ENCODE assay signal across 14 mouse cellular contexts in genomic region chr5:114309680-114310036, GRCm38 (mm10). TPM values are rescaled to one million over a fixed set of nuclear protein-coding genes. Genes with fewer than 3 reads are reported as not detected.
DNase-seq lines count a peak whose midpoint lies in the region; ATAC-seq and TF ChIP-seq lines count a peak whose summit lies in the region.
"Had no signal": no experiment of that assay in that cellular context is flagged by ENCODE, and none has a peak within 500 bp of the region (broad histone marks: within the 10 kb centered on the region; RNA-seq: fewer than 3 reads in every experiment).

No protein-coding gene starts in this region.

- H3K4me2 ChIP-seq in embryonic facial prominence, embryonic 14.5 days (ENCODE audit: low read depth, low read length): no peak overlapping the region
- H3K4me2 ChIP-seq in kidney, embryonic 16.5 days (replicated peaks; ENCODE audit: low read depth, low read length): peak overlapping the region; percentile 50
- H3K4me2 ChIP-seq in liver, embryonic 14.5 days (ENCODE audit: low read depth): peak overlapping the region; percentile 36

- H3K4me3 ChIP-seq in embryonic facial prominence, embryonic 14.5 days (ENCODE audit: low read depth, low read length): no peak overlapping the region
- no peak overlapping the region for H3K4me3 ChIP-seq in embryonic facial prominence, embryonic 10.5 days
- H3K4me3 ChIP-seq in kidney, embryonic 16.5 days (ENCODE audit: low read length): peak overlapping the region; percentile 25
- peak overlapping the region; percentile 13 for H3K4me3 ChIP-seq in ES-Bruce4 (ENCODE audit: low read depth, low read length)
- H3K4me3 ChIP-seq in liver, embryonic 14.5 days (ENCODE audit: insufficient read depth in 1 of 2, low read depth in 2 of 2, low read length in 2 of 2): no peak overlapping the region
- H3K4me3 ChIP-seq: erythroblast, embryonic 14.5 days had no signal

- intact Hi-C loops in gastrocnemius, postnatal 36 days (cut with DNase I): loop anchor here (1.0 to 5.0 kb wide), 2 partner anchors 61 to 73 kb away; partner anchors contain the start of genes Kctd10 and Ube3b

- TF ChIP-seq EP300 in ES-Bruce4 (IDR thresholded peaks at IDR 0.05; ENCODE audit: insufficient read depth, low read depth, low read length): no peak
- TF ChIP-seq EP300 in liver, embryonic 14.5 days (IDR thresholded peaks at IDR 0.05; ENCODE audit: low read depth): no peak

- H3K27me3 ChIP-seq in embryonic facial prominence, embryonic 14.5 days (replicated peaks; ENCODE audit: control insufficient read depth, insufficient read depth, low read length): no peaks in the 10 kb centered on the region
- H3K27me3 ChIP-seq in embryonic facial prominence, embryonic 10.5 days (replicated peaks; ENCODE audit: low read depth, poor library complexity, severe bottlenecking): peaks cover 16% of the 10 kb centered on the region
- no peaks in the 10 kb centered on the region; the same call in 1 of the 2 replicates for H3K27me3 ChIP-seq in kidney, embryonic 16.5 days (ENCODE audit: insufficient read depth, low read length)
- no peaks in the 10 kb centered on the region for H3K27me3 ChIP-seq in ES-Bruce4 (ENCODE audit: control insufficient read depth, insufficient read depth, low read length, poor library complexity, severe bottlenecking)
- no peaks in the 10 kb centered on the region for H3K27me3 ChIP-seq in liver, embryonic 14.5 days (ENCODE audit: control insufficient read depth, insufficient read depth, low read length)

- no peaks in the 10 kb centered on the region for H3K4me1 ChIP-seq in embryonic facial prominence, embryonic 14.5 days (ENCODE audit: control insufficient read depth, insufficient read depth, low read length)
- H3K4me1 ChIP-seq in embryonic facial prominence, embryonic 10.5 days: peaks cover 6% of the 10 kb centered on the region
- H3K4me1 ChIP-seq in kidney, embryonic 16.5 days (ENCODE audit: insufficient read depth, low read length): peaks cover 1% of the 10 kb centered on the region; the same call in 1 of the 2 replicates
- H3K4me1 ChIP-seq in ES-Bruce4 (ENCODE audit: control insufficient read depth, insufficient read depth, low read length): no peaks in the 10 kb centered on the region
- H3K4me1 ChIP-seq in liver, embryonic 14.5 days (replicated peaks; ENCODE audit: control insufficient read depth in 2 of 2, insufficient read depth in 2 of 2, low read length in 1 of 2): no peaks in the 10 kb centered on the region

- WGBS in embryonic facial prominence, embryonic 14.5 days: 68% methylated on average over 11 of the region's 11 CpGs
- 73% methylated on average over 11 of the region's 11 CpGs for WGBS in embryonic facial prominence, embryonic 10.5 days
- WGBS in kidney, embryonic 16.5 days: 40% methylated on average over 11 of the region's 11 CpGs
- 55% methylated on average over 11 of the region's 11 CpGs for WGBS in liver, embryonic 14.5 days (ENCODE audit: insufficient replicate concordance)

- TF ChIP-seq CTCF in ES-Bruce4 (IDR thresholded peaks at IDR 0.05; ENCODE audit: low read depth, low read length): no peak
- no peak for TF ChIP-seq CTCF in liver, embryonic 14.5 days (IDR thresholded peaks at IDR 0.05; ENCODE audit: low read depth)

- TF ChIP-seq POLR2A in ES-Bruce4 (IDR thresholded peaks at IDR 0.05; ENCODE audit: insufficient read depth, low read length): no peak

- H3K9ac ChIP-seq in embryonic facial prominence, embryonic 14.5 days (ENCODE audit: low read depth, low read length): 0 out of 2 replicates have a peak overlapping the region, but pooled peaks have one; percentile 9
- peak overlapping the region; percentile 44; the same call in 1 of the 2 replicates for H3K9ac ChIP-seq in kidney, embryonic 16.5 days (replicated peaks; ENCODE audit: low read length)
- H3K9ac ChIP-seq in ES-Bruce4 (ENCODE audit: low read depth, poor library complexity, severe bottlenecking): peak overlapping the region; percentile 16; the same call in 1 of the 2 replicates
- no peak overlapping the region for H3K9ac ChIP-seq in liver, embryonic 14.5 days (replicated peaks)

- no peak overlapping the region for H3K27ac ChIP-seq in embryonic facial prominence, embryonic 14.5 days (replicated peaks; ENCODE audit: low read depth, low read length)
- H3K27ac ChIP-seq in embryonic facial prominence, embryonic 10.5 days (replicated peaks): no peak overlapping the region
- H3K27ac ChIP-seq in kidney, embryonic 16.5 days (ENCODE audit: low read length): no peak overlapping the region
- H3K27ac ChIP-seq in ES-Bruce4 (ENCODE audit: insufficient read depth, low read length): no peak overlapping the region
- H3K27ac ChIP-seq in liver, embryonic 14.5 days: no peak overlapping the region

- no peak for ATAC-seq in embryonic facial prominence, embryonic 14.5 days (ENCODE audit: low read depth)
- ATAC-seq in kidney, embryonic 16.5 days (ENCODE audit: low FRiP score, low TSS enrichment): no peak
- no peak for ATAC-seq in liver, embryonic 14.5 days (ENCODE audit: insufficient read depth)
- no peak for ATAC-seq in granulocyte monocyte progenitor cell, adult 5-6 weeks (replicated peaks; ENCODE audit: poor library complexity, severe bottlenecking)

- no peak for DNase-seq in embryonic facial prominence, embryonic 14.5 days (ENCODE audit: low spot score)
- DNase-seq in embryonic facial prominence, embryonic 10.5 days (ENCODE audit: low spot score): no peak
- no peak for DNase-seq in kidney, adult 11 months
- DNase-seq in liver, embryonic 14.5 days (ENCODE audit: low read depth in 3 of 3, low spot score in 3 of 3): no peak
- no peak for DNase-seq in gastrocnemius, postnatal 36 days
- DNase-seq: heart, postnatal 14 days had no signal

- no peaks in the 10 kb centered on the region for H3K9me3 ChIP-seq in embryonic facial prominence, embryonic 14.5 days (ENCODE audit: control insufficient read depth, low read length)
- H3K9me3 ChIP-seq in embryonic facial prominence, embryonic 10.5 days: no peaks in the 10 kb centered on the region
- H3K9me3 ChIP-seq in kidney, embryonic 16.5 days (ENCODE audit: low read length): no peaks in the 10 kb centered on the region
- H3K9me3 ChIP-seq in ES-Bruce4 (replicated peaks; ENCODE audit: control insufficient read depth, insufficient read depth, low read length, poor library complexity, severe bottlenecking): no peaks in the 10 kb centered on the region
- H3K9me3 ChIP-seq in liver, embryonic 14.5 days (ENCODE audit: control insufficient read depth, low read length): no peaks in the 10 kb centered on the region

- no peaks in the 10 kb centered on the region for H3K36me3 ChIP-seq in embryonic facial prominence, embryonic 14.5 days (ENCODE audit: control insufficient read depth, insufficient read depth, low read length)
- no peaks in the 10 kb centered on the region for H3K36me3 ChIP-seq in embryonic facial prominence, embryonic 10.5 days (replicated peaks)
- H3K36me3 ChIP-seq in kidney, embryonic 16.5 days (ENCODE audit: insufficient read depth, low read length): no peaks in the 10 kb centered on the region
- H3K36me3 ChIP-seq in ES-Bruce4 (ENCODE audit: control insufficient read depth, insufficient read depth, low read length, poor library complexity, severe bottlenecking): no peaks in the 10 kb centered on the region
- H3K36me3 ChIP-seq in liver, embryonic 14.5 days (replicated peaks; ENCODE audit: control insufficient read depth, insufficient read depth, low read depth): no peaks in the 10 kb centered on the region

RNA-seq across cellular contexts. Expression of gene Myo1h, which starts 20.7 kb away (rescaled TPM):
- polyA plus RNA-seq in embryonic facial prominence, embryonic 14.5 days (2014; fragmentation: Nextera tagmentation; extraction: Ambion mirVana): 3.0 and 3.8 TPM in 2 replicates
- polyA plus RNA-seq in embryonic facial prominence, embryonic 10.5 days (2016; fragmentation: Nextera tagmentation; extraction: Ambion mirVana): 0.94 and 1.2 TPM in 2 replicates
- polyA plus RNA-seq in kidney, embryonic 16.5 days (2015; fragmentation: Nextera tagmentation; extraction: Ambion mirVana): 2.4 and 2.8 TPM in 2 replicates
- polyA plus RNA-seq in ES-Bruce4 (2011; ENCODE audit: insufficient read depth, insufficient read length, low read depth, missing spikeins): 1.8 and 1.9 TPM in 2 replicates
- polyA plus RNA-seq in liver, embryonic 14.5 days (2012; rRNA removed): 0.14 and 0.19 TPM in 2 replicates
- 0.11 and 0.44 TPM in 2 replicates for polyA plus RNA-seq in liver, embryonic 14.5 days (2014; fragmentation: Nextera tagmentation; extraction: Ambion mirVana)
- total RNA-seq in gastrocnemius, postnatal 36 days (2021): under 1 TPM in 1 of 2 experiments, not detected in 1; 0.35 TPM
- total RNA-seq in granulocyte monocyte progenitor cell, adult 5-6 weeks (2014; fragmentation: Nextera tagmentation): 0.15 and 1.0 TPM in 2 replicates
- total RNA-seq in granulocyte monocyte progenitor cell, adult 5-6 weeks (2017): 0.82 and 1.5 TPM in 2 replicates
- polyA plus RNA-seq: erythroblast, embryonic 14.5 days had no signal

RNA-seq across cellular contexts. Expression of gene Foxn4, which starts 36.1 kb away (rescaled TPM):
- polyA plus RNA-seq in embryonic facial prominence, embryonic 14.5 days (2014; fragmentation: Nextera tagmentation; extraction: Ambion mirVana): 0.97 and 1.1 TPM in 2 replicates
- 1.00 and 1.1 TPM in 2 replicates for polyA plus RNA-seq in embryonic facial prominence, embryonic 10.5 days (2016; fragmentation: Nextera tagmentation; extraction: Ambion mirVana)
- 0.10 TPM in 1 of 2 replicates, not detected in the other for polyA plus RNA-seq in kidney, embryonic 16.5 days (2015; fragmentation: Nextera tagmentation; extraction: Ambion mirVana)
- 2.6 and 3.7 TPM in 2 replicates for polyA plus RNA-seq in ES-Bruce4 (2011; ENCODE audit: insufficient read depth, insufficient read length, low read depth, missing spikeins)
- not detected in 2 replicates for polyA plus RNA-seq in liver, embryonic 14.5 days (2012; rRNA removed)
- polyA plus RNA-seq in liver, embryonic 14.5 days (2014; fragmentation: Nextera tagmentation; extraction: Ambion mirVana): not detected in 2 replicates
- not detected for total RNA-seq in gastrocnemius, postnatal 36 days (2021)
- not detected in 2 replicates for total RNA-seq in granulocyte monocyte progenitor cell, adult 5-6 weeks (2014; fragmentation: Nextera tagmentation)
- total RNA-seq in granulocyte monocyte progenitor cell, adult 5-6 weeks (2017): not detected in 2 replicates
- total RNA-seq: heart, postnatal 14 days; left cerebral cortex, postnatal 14 days; megakaryocyte, adult 5-6 weeks; MEL had no signal
- polyA plus RNA-seq: erythroblast, embryonic 14.5 days; large intestine, adult 2 months had no signal

Comparison
In these comparisons a context has a peak if more than half of its experiments do, and no peak if none do; other contexts are left out.
1. H3K4me3 ChIP-seq: peak in kidney, embryonic 16.5 days (single experiment) and ES-Bruce4 (single experiment); none in embryonic facial prominence, embryonic 14.5 days (single experiment), embryonic facial prominence, embryonic 10.5 days (single experiment) and liver, embryonic 14.5 days (0 of 2).